Mouse (Mus musculus) limb, embryonic 10.5 days (tissue): ENCODE measurements at regions not wholly inside any gene's neighbourhood (a gene's known extent, or its start where the extent isn't known, plus 50 kb on each side); places are given as distances from the start of the nearest gene placed in this dataset.
"Not testable (repeated sequence)": the region's sequence is repeated elsewhere in the genome, so short reads cannot be mapped to it uniquely, and the experiment has no call there.

Source experiments
- DNase-seq: peaks from one replicate; pipeline ENCODE4 v3.0.0-alpha.2; 2017; ENCODE audit warnings: low spot score
- H3K27ac ChIP-seq: fragments of 300-500 bp; sonication (generic); 2 replicates; pipeline ENCODE4 v1.5.1; 2016; ENCODE audit warnings: mild to moderate bottlenecking
- H3K27me3 ChIP-seq: fragments of 300-500 bp; sonication (generic); 2 replicates; pipeline ENCODE4 v1.6.1; 2016; ENCODE audit warnings: low read depth, mild to moderate bottlenecking; ENCODE audit not compliant: poor library complexity, severe bottlenecking
- H3K36me3 ChIP-seq: fragments of 300-500 bp; sonication (generic); 2 replicates; pipeline ENCODE4 v1.6.1; 2016; ENCODE audit warnings: mild to moderate bottlenecking, moderate library complexity
- H3K4me1 ChIP-seq: fragments of 300-500 bp; sonication (generic); 2 replicates; pipeline ENCODE4 v1.6.1; 2016
- H3K4me3 ChIP-seq: fragments of 300-500 bp; sonication (generic); 2 replicates; pipeline ENCODE4 v1.5.1; 2016; ENCODE audit warnings: mild to moderate bottlenecking, moderate library complexity
- H3K9me3 ChIP-seq: fragments of 300-500 bp; sonication (generic); replicated peaks from 2 replicates; pipeline ENCODE4 v1.6.1; 2016; ENCODE audit warnings: mild to moderate bottlenecking
- WGBS: fragments of 180-500 bp; shearing (Covaris S2); methylation state at CpG from one replicate; pipeline ENCODE4 v1.1.7; 2016; 5-methylcytosine and 5-hydroxymethylcytosine counted together

GRCm38 (mm10) chr17:29430401-29430800, 60.2 kb upstream of the Pim1 start:
- WGBS: 87% methylated on average over 11 of the region's 11 CpGs
- DNase-seq: no peak
- Histone ChIP-seq H3K9me3 (no peaks in the 10 kb centered on the region), H3K36me3 (no peaks in the 10 kb centered on the region), H3K27me3 (no peaks in the 10 kb centered on the region), H3K4me1 (peaks cover 36% of the 10 kb centered on the region), H3K4me3 (no peak overlapping the region), H3K27ac (no peak overlapping the region)

GRCm38 (mm10) chr17:29430806-29431205, 59.7 kb upstream of the Pim1 start:
- DNase-seq: no peak
- no peak overlapping the region for H3K4me3 ChIP-seq
- 98% methylated on average over 6 of the region's 6 CpGs for WGBS
- no peaks in the 10 kb centered on the region for H3K36me3 ChIP-seq
- no peak overlapping the region for H3K27ac ChIP-seq
- H3K27me3 ChIP-seq: no peaks in the 10 kb centered on the region
- peaks cover 36% of the 10 kb centered on the region for H3K4me1 ChIP-seq
- H3K9me3 ChIP-seq: no peaks in the 10 kb centered on the region

GRCm38 (mm10) chr17:29431553-29432297, 58.8 kb upstream of the Pim1 start:
- 74% methylated on average over 8 of the region's 8 CpGs for WGBS
- Histone ChIP-seq H3K9me3 (no peaks in the 10 kb centered on the region), H3K4me1 (peaks cover 38% of the 10 kb centered on the region), H3K27me3 (no peaks in the 10 kb centered on the region), H3K27ac (peak overlapping the region; percentile 38; the same call in 1 of the 2 replicates), H3K4me3 (no peak overlapping the region), H3K36me3 (no peaks in the 10 kb centered on the region)
- no peak for DNase-seq

- 93% methylated on average over 8 of the region's 8 CpGs for WGBS
Measured at GRCm38 (mm10) chr17:29432666-29433065, 57.9 kb upstream of the Pim1 start.

GRCm38 (mm10) chr17:29433370-29433769, 57.2 kb upstream of the Pim1 start:
- Histone ChIP-seq H3K9me3 (no peaks in the 10 kb centered on the region), H3K27me3 (no peaks in the 10 kb centered on the region), H3K27ac (no peak overlapping the region; the same call in 1 of the 2 replicates), H3K36me3 (no peaks in the 10 kb centered on the region), H3K4me1 (peaks cover 46% of the 10 kb centered on the region), H3K4me3 (no peak overlapping the region)
- WGBS: 88% methylated on average over 8 of the region's 8 CpGs
- DNase-seq: no peak

More at GRCm38 (mm10) chr17:29432666-29433065, 57.9 kb upstream of the Pim1 start:
- Histone ChIP-seq H3K27ac (peak overlapping the region; percentile 38; the same call in 1 of the 2 replicates), H3K4me1 (peaks cover 46% of the 10 kb centered on the region), H3K4me3 (no peak overlapping the region), H3K27me3 (no peaks in the 10 kb centered on the region), H3K36me3 (no peaks in the 10 kb centered on the region), H3K9me3 (no peaks in the 10 kb centered on the region)
- no peak for DNase-seq

GRCm38 (mm10) chr17:29434074-29434944, 56.2 kb upstream of the Pim1 start:
- H3K4me1 ChIP-seq: peaks cover 49% of the 10 kb centered on the region
- no peaks in the 10 kb centered on the region for H3K27me3 ChIP-seq
- H3K27ac ChIP-seq: no peak overlapping the region; the same call in 1 of the 2 replicates
- no peak for DNase-seq
- H3K4me3 ChIP-seq: no peak overlapping the region
- 90% methylated on average over 20 of the region's 20 CpGs for WGBS
- no peaks in the 10 kb centered on the region for H3K9me3 ChIP-seq
- no peaks in the 10 kb centered on the region for H3K36me3 ChIP-seq

- Histone ChIP-seq H3K36me3 (no peaks in the 10 kb centered on the region), H3K27me3 (no peaks in the 10 kb centered on the region), H3K4me1 (peaks cover 55% of the 10 kb centered on the region), H3K9me3 (no peaks in the 10 kb centered on the region), H3K4me3 (no peak overlapping the region), H3K27ac (no peak overlapping the region)
- DNase-seq: no peak
- WGBS: 95% methylated on average over 9 of the region's 9 CpGs
Measured at GRCm38 (mm10) chr17:29435345-29436006, 55.1 kb upstream of the Pim1 start.

- not testable (repeated sequence) for DNase-seq, H3K36me3 ChIP-seq, H3K27me3 ChIP-seq, H3K9me3 ChIP-seq
- H3K4me1 ChIP-seq: peaks cover 57% of the 10 kb centered on the region
- peak overlapping the region; percentile 85 for H3K27ac ChIP-seq
- peak overlapping the region; percentile 57 for H3K4me3 ChIP-seq
- WGBS: 65% methylated on average over 9 of the region's 9 CpGs
Measured at GRCm38 (mm10) chr17:29436484-29436870, 54.1 kb upstream of the Pim1 start.

- Histone ChIP-seq H3K9me3 (no peaks in the 10 kb centered on the region), H3K4me3 (peak overlapping the region; percentile 57), H3K27ac (peak overlapping the region; percentile 85), H3K4me1 (peaks cover 56% of the 10 kb centered on the region), H3K36me3 (no peaks in the 10 kb centered on the region), H3K27me3 (no peaks in the 10 kb centered on the region)
- peak; percentile 79 for DNase-seq
- WGBS: under 1% methylated on average over 36 of the region's 36 CpGs
Measured at GRCm38 (mm10) chr17:29436871-29437534, 53.5 kb upstream of the Pim1 start.

GRCm38 (mm10) chr17:29437535-29438324, 52.8 kb upstream of the Pim1 start:
- Histone ChIP-seq H3K36me3 (no peaks in the 10 kb centered on the region), H3K27ac (peak overlapping the region; percentile 85), H3K4me1 (peaks cover 52% of the 10 kb centered on the region), H3K27me3 (no peaks in the 10 kb centered on the region), H3K9me3 (no peaks in the 10 kb centered on the region), H3K4me3 (peak overlapping the region; percentile 57)
- no peak for DNase-seq
- 41% methylated on average over 16 of the region's 16 CpGs for WGBS

- H3K9me3 ChIP-seq: no peaks in the 10 kb centered on the region
- 25% methylated on average over 17 of the region's 17 CpGs for WGBS
- H3K27ac ChIP-seq: peak overlapping the region; percentile 64; the same call in 1 of the 2 replicates
- H3K4me1 ChIP-seq: peaks cover 52% of the 10 kb centered on the region
- peak; percentile 62 for DNase-seq
- no peaks in the 10 kb centered on the region for H3K27me3 ChIP-seq
- peak overlapping the region; percentile 19; the same call in 1 of the 2 replicates for H3K4me3 ChIP-seq
- no peaks in the 10 kb centered on the region for H3K36me3 ChIP-seq
Measured at GRCm38 (mm10) chr17:29438347-29439235, 52.0 kb upstream of the Pim1 start.
